Mouse (Mus musculus) kidney, adult 2 months (tissue): ENCODE measurements around the gene Gm6793. TPM values are rescaled to one million over a fixed set of nuclear protein-coding genes. Genes with fewer than 3 reads are reported as not detected.

Source experiments
- DNase-seq: peaks from one replicate; pipeline ENCODE4 v3.0.0; 2021
- H3K27ac ChIP-seq: fragments of 200-500 bp; 2 replicates; pipeline ENCODE4 v1.5.1; 2012; ENCODE audit warnings: low read depth, low read length, control low read depth, inconsistent platforms; ENCODE audit not compliant: insufficient read depth
- H3K27me3 ChIP-seq: fragments of 200-500 bp; replicated peaks from 2 replicates; pipeline ENCODE4 v1.6.1; 2012; ENCODE audit warnings: mild to moderate bottlenecking, moderate library complexity, low read length, inconsistent platforms; ENCODE audit not compliant: control insufficient read depth, insufficient read depth
- H3K36me3 ChIP-seq: fragments of 200-500 bp; 2 replicates; pipeline ENCODE4 v1.6.1; 2012; ENCODE audit warnings: mild to moderate bottlenecking, moderate library complexity, low read length, inconsistent platforms; ENCODE audit not compliant: control insufficient read depth, insufficient read depth
- H3K4me1 ChIP-seq: fragments of 200-500 bp; 2 replicates; pipeline ENCODE4 v1.6.1; 2011; ENCODE audit warnings: low read length; ENCODE audit not compliant: control insufficient read depth, insufficient read depth
- H3K4me3 ChIP-seq: fragments of 200-500 bp; 2 replicates; pipeline ENCODE4 v1.5.1; 2011; ENCODE audit warnings: mild to moderate bottlenecking, low read depth, low read length, control low read depth; ENCODE audit not compliant: insufficient read depth
- CTCF ChIP-seq: fragments of 200-500 bp; conservative IDR thresholded peaks from 2 replicates; pipeline ENCODE4 v1.5.1; 2011; ENCODE audit warnings: low read depth, mild to moderate bottlenecking, control low read depth, low read length, moderate library complexity, mixed read lengths; ENCODE audit not compliant: insufficient read depth, insufficient read length
- POLR2A ChIP-seq: fragments of 200-500 bp; IDR thresholded peaks from one replicate; pipeline ENCODE4 v1.6.1; 2011; ENCODE audit warnings: low read depth, low read length, control low read depth
- WGBS: fragments of 180-500 bp; shearing (Covaris S2); methylation state at CpG from one replicate; pipeline ENCODE4 v1.1.7; 2018; 5-methylcytosine and 5-hydroxymethylcytosine counted together
- polyA plus RNA-seq: library from polyadenylated mRNA; depleted of rRNA; stranded (reverse); fragments of >200 nt; gene quantifications from 2 replicates; pipeline ENCODE4 v1.2.3, GENCODE M21; 2012; rRNA removed

Gene Gm6793
- 0.11 TPM in 1 of 2 replicates, not detected in the other for polyA plus RNA-seq

- Histone ChIP-seq H3K36me3 (peaks cover 13% of the 10 kb centered on the region), H3K27me3 (no peaks in the 10 kb centered on the region), H3K27ac (no peak within 1 kb of the TSS), H3K4me1 (peaks cover 7% of the 10 kb centered on the region; the same call in 1 of the 2 replicates), H3K4me3 (no peak within 1 kb of the TSS)
- no peak for TF ChIP-seq POLR2A
- TF ChIP-seq CTCF = no peak
- WGBS = 96% methylated on average over 11 of the region's 11 CpGs
- DNase-seq = no peak
Observed at GRCm38 (mm10) chr8:112014936-112015335, at the start of gene Gm6793. TSS of gene Gm6793 (minus strand) at chr8:112015036.

- Histone ChIP-seq H3K4me3 (no peak overlapping the region), H3K4me1 (no peaks in the 10 kb centered on the region), H3K27ac (no peak overlapping the region), H3K27me3 (no peaks in the 10 kb centered on the region), H3K36me3 (no peaks in the 10 kb centered on the region)
- peak; percentile 33 for DNase-seq
- TF ChIP-seq POLR2A = no peak
- TF ChIP-seq CTCF = peak; percentile 38
- WGBS = 29% methylated on average over 4 of the region's 4 CpGs
Observed at GRCm38 (mm10) chr8:112061372-112061771, 46.5 kb upstream of the Gm6793 start.

- TF ChIP-seq POLR2A (no peak), CTCF (no peak)
- Histone ChIP-seq H3K4me3 (no peak overlapping the region), H3K27ac (no peak overlapping the region), H3K4me1 (no peaks in the 10 kb centered on the region), H3K36me3 (no peaks in the 10 kb centered on the region), H3K27me3 (no peaks in the 10 kb centered on the region)
- DNase-seq = no peak
Observed at GRCm38 (mm10) chr8:112054456-112054855, 39.6 kb upstream of the Gm6793 start.

- Histone ChIP-seq H3K36me3 (no peaks in the 10 kb centered on the region), H3K27me3 (no peaks in the 10 kb centered on the region), H3K4me3 (no peak overlapping the region), H3K27ac (no peak overlapping the region), H3K4me1 (no peaks in the 10 kb centered on the region)
- WGBS = 77% methylated on average over 9 of the region's 9 CpGs
- no peak for DNase-seq
- TF ChIP-seq CTCF = no peak
- no peak for TF ChIP-seq POLR2A
Observed at GRCm38 (mm10) chr8:112051537-112051936, 36.7 kb upstream of the Gm6793 start.

GRCm38 (mm10) chr8:112049984-112050383 is 35.1 kb upstream of the Gm6793 start:
- TF ChIP-seq POLR2A = no peak
- TF ChIP-seq CTCF = no peak
- DNase-seq = no peak
- Histone ChIP-seq H3K27me3 (no peaks in the 10 kb centered on the region), H3K27ac (no peak overlapping the region), H3K4me1 (no peaks in the 10 kb centered on the region), H3K36me3 (no peaks in the 10 kb centered on the region), H3K4me3 (no peak overlapping the region)
- 84% methylated on average over 6 of the region's 6 CpGs for WGBS

GRCm38 (mm10) chr8:112048293-112048692 is 33.5 kb upstream of the Gm6793 start:
- Histone ChIP-seq H3K27me3 (no peaks in the 10 kb centered on the region), H3K36me3 (no peaks in the 10 kb centered on the region), H3K4me1 (no peaks in the 10 kb centered on the region), H3K27ac (no peak overlapping the region), H3K4me3 (no peak overlapping the region)
- 78% methylated on average over 6 of the region's 6 CpGs for WGBS
- DNase-seq = no peak
- no peak for TF ChIP-seq POLR2A
- no peak for TF ChIP-seq CTCF

- Histone ChIP-seq H3K4me3 (no peak overlapping the region), H3K36me3 (no peaks in the 10 kb centered on the region), H3K4me1 (no peaks in the 10 kb centered on the region), H3K27me3 (no peaks in the 10 kb centered on the region), H3K27ac (no peak overlapping the region)
- peak; percentile 71 for DNase-seq
- WGBS = 1% methylated on average over 7 of the region's 7 CpGs
- TF ChIP-seq POLR2A = no peak
- TF ChIP-seq CTCF = peak; percentile 85
Observed at GRCm38 (mm10) chr8:112045896-112046295, 31.1 kb upstream of the Gm6793 start.

- Histone ChIP-seq H3K4me3 (no peak overlapping the region), H3K27ac (no peak overlapping the region), H3K27me3 (no peaks in the 10 kb centered on the region), H3K36me3 (no peaks in the 10 kb centered on the region), H3K4me1 (no peaks in the 10 kb centered on the region)
- no peak for TF ChIP-seq POLR2A
- 0 out of 2 replicates have a peak, but pooled peaks have one; percentile 17 for TF ChIP-seq CTCF
- DNase-seq = no peak
- WGBS = 86% methylated on average over 5 of the region's 5 CpGs
Observed at GRCm38 (mm10) chr8:112045182-112045581, 30.3 kb upstream of the Gm6793 start.
